Mouse (Mus musculus): Measurements from ENCODE around the gene Il11ra2.
"Not testable (repeated sequence)": the region's sequence is repeated elsewhere in the genome, so short reads cannot be mapped to it uniquely, and the experiment has no call there.

DNA sequence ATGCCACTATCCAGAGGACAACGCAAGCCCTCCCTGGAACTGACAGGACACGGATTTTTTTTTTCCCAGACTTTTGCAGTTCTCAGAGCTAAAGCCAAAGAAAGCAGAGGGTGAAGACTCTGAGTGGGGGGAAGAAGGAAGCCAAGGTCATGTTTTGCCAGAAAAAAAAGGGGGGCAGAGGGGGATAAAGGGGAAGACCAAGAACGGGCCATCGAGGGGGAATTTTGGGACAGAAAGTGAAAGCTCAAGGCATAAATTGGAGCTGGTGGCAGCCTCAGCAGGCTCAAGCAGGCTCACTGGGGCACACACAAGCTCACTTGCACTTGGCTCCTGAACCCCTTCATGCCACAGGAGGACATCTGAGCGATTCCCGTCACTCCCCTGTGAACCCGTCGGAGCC, 32.3 kb downstream of the Il11ra2 start, which contains the start of gene Gm2564:
- not testable (repeated sequence) for TF ChIP-seq CTCF, EP300 (IDR thresholded peaks at IDR 0.05; ENCODE audit: low read depth)
